Mouse (Mus musculus) hindbrain, embryonic 11.5 days (tissue): ENCODE results near the gene Mrpl35. TPM values are rescaled to one million over a fixed set of nuclear protein-coding genes. Genes with fewer than 3 reads are reported as not detected.

ENCODE experiments used
- ATAC-seq: fragments of 200-750 bp; cut with Nextera tagmentation; 2 replicates; pipeline ENCODE4 v1.8.0; 2017; ENCODE audit warnings: mild to moderate bottlenecking, moderate TSS enrichment, moderate library complexity; ENCODE audit not compliant: low FRiP score
- DNase-seq: peaks from one replicate; pipeline ENCODE4 v3.0.0-alpha.2; 2015; ENCODE audit warnings: low spot score
- H3K27ac ChIP-seq: fragments of 300-500 bp; sonication (generic); 2 replicates; pipeline ENCODE4 v1.5.1; 2014; ENCODE audit warnings: mild to moderate bottlenecking, low read depth, low read length
- H3K27me3 ChIP-seq: fragments of 300-500 bp; sonication (generic); 2 replicates; pipeline ENCODE4 v1.6.1; 2014; ENCODE audit warnings: mild to moderate bottlenecking, low read length, moderate library complexity, mixed read lengths; ENCODE audit not compliant: control insufficient read depth, insufficient read depth
- H3K36me3 ChIP-seq: fragments of 300-500 bp; sonication (generic); 2 replicates; pipeline ENCODE4 v1.6.1; 2014; ENCODE audit warnings: mild to moderate bottlenecking, low read length, moderate library complexity, mixed read lengths; ENCODE audit not compliant: control insufficient read depth, insufficient read depth
- H3K4me1 ChIP-seq: fragments of 300-500 bp; sonication (generic); replicated peaks from 2 replicates; pipeline ENCODE4 v1.6.1; 2014; ENCODE audit warnings: low read length, mixed read lengths; ENCODE audit not compliant: control insufficient read depth, insufficient read depth
- H3K4me2 ChIP-seq: fragments of 300-500 bp; sonication (generic); replicated peaks from 2 replicates; pipeline ENCODE4 v1.6.1; 2014; ENCODE audit warnings: mild to moderate bottlenecking, low read depth, low read length
- H3K4me3 ChIP-seq: fragments of 300-500 bp; sonication (generic); 2 replicates; pipeline ENCODE4 v1.5.1; 2014; ENCODE audit warnings: low read depth, low read length
- H3K9ac ChIP-seq: fragments of 300-500 bp; sonication (generic); 2 replicates; pipeline ENCODE4 v1.6.1; 2014; ENCODE audit warnings: low read depth, low read length
- H3K9me3 ChIP-seq: fragments of 300-500 bp; sonication (generic); 2 replicates; pipeline ENCODE4 v1.6.1; 2016; ENCODE audit warnings: low read length; ENCODE audit not compliant: control insufficient read depth
- WGBS: fragments of 180-500 bp; shearing (Covaris S2); extraction: QIAGEN DNeasy Blood & Tissue Kit; methylation state at CpG from one replicate; pipeline ENCODE4 v1.1.7; 2014; 5-methylcytosine and 5-hydroxymethylcytosine counted together
- polyA plus RNA-seq: library from polyadenylated mRNA; unstranded; fragments of >200 nt; fragmentation: Nextera tagmentation; extraction: Ambion mirVana; gene quantifications from 2 replicates; pipeline ENCODE4 v1.2.1, GENCODE M21; 2014

The Mrpl35 gene
- polyA plus RNA-seq, 1 experiment from 2014 or later, result 58.4 TPM

DNA sequence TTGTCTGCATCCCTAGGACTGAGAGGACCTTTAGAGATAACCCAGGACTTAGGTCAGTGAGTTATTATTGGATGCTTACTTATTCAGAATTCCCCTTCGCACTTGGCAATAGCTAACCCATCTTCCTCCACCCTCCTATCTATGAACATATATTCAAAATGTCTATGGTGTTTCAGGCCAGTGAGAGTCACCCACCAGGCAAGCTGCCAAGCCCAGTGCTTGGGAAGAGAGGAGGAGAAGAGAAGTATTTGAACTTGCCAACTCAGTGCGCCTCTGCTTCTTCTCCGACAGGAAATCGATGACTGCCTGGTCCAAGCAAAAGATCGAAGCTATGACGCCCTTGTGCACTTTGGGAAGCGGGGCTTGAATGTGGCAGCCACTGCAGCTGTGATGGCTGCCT lies 46.3 kb downstream of the Mrpl35 start:
- Histone ChIP-seq H3K27ac (no peak overlapping the region), H3K4me1 (no peaks in the 10 kb centered on the region), H3K4me2 (no peak overlapping the region), H3K36me3 (no peaks in the 10 kb centered on the region), H3K4me3 (no peak overlapping the region), H3K9ac (no peak overlapping the region), H3K9me3 (no peaks in the 10 kb centered on the region), H3K27me3 (no peaks in the 10 kb centered on the region)
- DNase-seq, result no peak
- ATAC-seq, result no peak
- WGBS, result 96% methylated on average over 7 of the region's 7 CpGs

DNA sequence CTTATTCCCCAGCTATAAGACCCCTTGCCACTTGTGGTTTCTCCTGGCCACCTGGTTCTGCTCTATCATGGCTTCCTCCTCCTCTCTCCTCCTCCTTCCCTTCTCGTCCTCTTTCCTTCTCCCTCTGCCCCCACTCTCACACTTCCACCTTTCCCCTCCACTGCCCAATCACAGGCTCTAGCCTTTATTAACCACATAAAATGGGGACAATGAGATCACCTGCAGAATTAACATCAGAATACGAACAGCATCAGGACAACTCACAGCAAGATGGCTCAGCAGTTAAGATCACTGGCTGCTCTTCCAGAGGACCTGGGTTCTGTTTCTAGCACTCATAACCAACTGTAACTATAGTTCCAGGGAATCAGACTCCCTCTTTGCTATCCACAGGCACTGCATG lies 46.9 kb downstream of the Mrpl35 start:
- Histone ChIP-seq H3K4me3 (no peak overlapping the region), H3K36me3 (no peaks in the 10 kb centered on the region), H3K4me2 (no peak overlapping the region), H3K9me3 (no peaks in the 10 kb centered on the region), H3K27ac (no peak overlapping the region), H3K9ac (no peak overlapping the region), H3K27me3 (no peaks in the 10 kb centered on the region), H3K4me1 (no peaks in the 10 kb centered on the region)
- DNase-seq, result no peak
- no peak for ATAC-seq
- 70% methylated on average over 2 of the region's 2 CpGs for WGBS

DNA sequence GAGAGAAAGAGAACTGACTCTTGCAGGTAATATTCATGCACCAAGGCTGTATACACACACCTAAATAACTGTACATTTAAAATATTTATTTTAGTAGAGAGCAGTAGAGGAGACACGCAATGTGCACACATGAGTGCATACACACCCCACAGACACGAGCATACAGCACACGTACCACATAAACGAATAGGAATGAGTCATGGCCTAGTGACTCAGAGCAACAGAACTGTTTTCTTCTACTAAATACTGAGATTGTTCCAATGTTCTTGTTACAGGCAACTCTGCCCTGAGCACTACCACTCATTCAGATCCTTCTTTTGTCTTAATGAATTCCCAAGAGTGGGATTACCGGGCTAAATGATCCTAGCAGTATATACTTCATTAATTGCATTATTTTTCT lies 48.8 kb downstream of the Mrpl35 start:
- DNase-seq, result no peak
- no peak overlapping the region for H3K4me3 ChIP-seq
- no peaks in the 10 kb centered on the region for H3K36me3 ChIP-seq
- no peak overlapping the region for H3K4me2 ChIP-seq
- WGBS, result 94% methylated on average over 5 of the region's 5 CpGs
- no peak for ATAC-seq
- no peaks in the 10 kb centered on the region for H3K27me3 ChIP-seq
- no peak overlapping the region for H3K27ac ChIP-seq
- H3K9ac ChIP-seq, result no peak overlapping the region
- no peaks in the 10 kb centered on the region for H3K4me1 ChIP-seq
- no peaks in the 10 kb centered on the region for H3K9me3 ChIP-seq

DNA sequence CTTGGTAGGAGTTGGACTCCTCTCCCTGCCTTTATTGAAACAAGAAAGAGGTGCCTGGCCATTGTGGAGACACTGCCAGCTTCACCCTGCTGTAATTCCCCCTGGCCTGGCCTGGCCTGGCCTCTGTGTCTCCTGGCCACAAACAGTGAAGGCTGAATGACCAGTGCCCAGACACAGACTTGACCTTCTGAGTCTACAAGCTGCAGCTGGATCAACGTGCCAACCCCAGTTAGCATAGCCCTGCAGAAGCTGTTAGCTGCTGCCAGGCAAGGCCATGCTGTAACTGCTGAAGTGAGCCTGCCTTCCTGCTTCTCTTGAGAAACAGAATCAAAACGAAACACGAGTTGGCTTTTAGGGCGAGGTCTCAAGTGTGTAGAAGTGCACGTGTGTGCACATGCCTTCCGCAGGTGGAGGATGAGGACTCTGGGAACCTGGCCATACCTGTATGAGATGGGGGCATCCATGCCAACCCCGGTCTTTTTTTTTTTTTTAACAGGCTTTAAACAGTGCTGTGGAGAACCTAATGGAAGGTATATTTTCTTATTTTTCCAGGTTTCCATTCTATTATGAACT lies 54.0 kb downstream of the Mrpl35 start:
- H3K4me1 ChIP-seq, result no peaks in the 10 kb centered on the region
- DNase-seq, result no peak
- H3K4me2 ChIP-seq, result no peak overlapping the region
- no peak overlapping the region for H3K4me3 ChIP-seq
- H3K9ac ChIP-seq, result no peak overlapping the region
- H3K27ac ChIP-seq, result no peak overlapping the region
- no peaks in the 10 kb centered on the region for H3K9me3 ChIP-seq
- H3K36me3 ChIP-seq, result no peaks in the 10 kb centered on the region
- WGBS, result 91% methylated on average over 7 of the region's 7 CpGs
- no peak for ATAC-seq
- no peaks in the 10 kb centered on the region for H3K27me3 ChIP-seq

DNA sequence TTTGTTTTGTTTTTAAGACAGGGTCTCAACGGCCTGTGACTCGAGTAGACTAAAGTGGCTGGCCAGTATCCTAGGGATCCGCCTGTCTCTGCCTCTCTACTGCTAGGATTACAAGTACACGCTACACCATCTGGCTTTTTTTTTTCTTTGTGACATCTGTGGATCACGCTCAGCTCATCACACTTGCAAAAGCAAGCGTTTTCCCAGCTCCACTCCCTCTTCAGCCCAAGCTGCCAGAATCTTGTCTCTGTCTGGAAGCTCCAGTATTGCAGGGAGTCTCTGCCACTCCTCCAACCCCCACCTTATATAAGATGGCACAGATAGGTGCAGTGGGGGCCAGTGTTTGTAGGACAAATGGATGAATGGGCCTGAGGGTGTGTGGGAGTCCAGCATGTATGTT lies 54.6 kb downstream of the Mrpl35 start:
- no peak for ATAC-seq
- no peak for DNase-seq
- 84% methylated on average over 6 of the region's 6 CpGs for WGBS

DNA sequence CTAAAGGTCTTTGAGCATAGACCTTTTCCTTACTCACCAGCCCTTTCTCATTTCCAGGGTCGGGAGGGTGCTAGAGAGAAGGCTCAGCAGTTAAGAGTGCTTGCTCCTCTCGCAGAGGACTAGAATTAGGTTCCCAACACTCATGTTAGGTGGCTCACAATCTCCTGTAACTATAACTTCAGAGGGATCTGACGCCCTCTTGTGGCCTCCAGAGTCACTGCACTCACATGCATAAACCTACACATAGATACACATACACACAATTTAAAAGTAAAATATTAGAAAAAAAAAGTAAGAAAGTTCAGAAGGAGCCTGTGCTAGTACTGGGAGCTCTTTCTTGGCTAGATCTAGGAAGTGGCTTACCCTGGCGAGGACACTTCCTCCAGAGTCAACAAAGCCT lies 55.5 kb downstream of the Mrpl35 start:
- H3K27ac ChIP-seq, result no peak overlapping the region
- H3K36me3 ChIP-seq, result no peaks in the 10 kb centered on the region
- H3K4me1 ChIP-seq, result no peaks in the 10 kb centered on the region
- no peaks in the 10 kb centered on the region for H3K9me3 ChIP-seq
- H3K9ac ChIP-seq, result no peak overlapping the region
- WGBS, result 92% methylated on average over 4 of the region's 4 CpGs
- DNase-seq, result no peak
- no peaks in the 10 kb centered on the region for H3K27me3 ChIP-seq
- H3K4me2 ChIP-seq, result no peak overlapping the region
- no peak for ATAC-seq
- H3K4me3 ChIP-seq, result no peak overlapping the region

More for the DNA sequence above, 54.6 kb downstream of the Mrpl35 start:
- Histone ChIP-seq H3K36me3 (no peaks in the 10 kb centered on the region), H3K4me1 (no peaks in the 10 kb centered on the region), H3K9me3 (no peaks in the 10 kb centered on the region), H3K9ac (no peak overlapping the region), H3K4me2 (no peak overlapping the region), H3K27me3 (no peaks in the 10 kb centered on the region), H3K4me3 (no peak overlapping the region), H3K27ac (no peak overlapping the region)

DNA sequence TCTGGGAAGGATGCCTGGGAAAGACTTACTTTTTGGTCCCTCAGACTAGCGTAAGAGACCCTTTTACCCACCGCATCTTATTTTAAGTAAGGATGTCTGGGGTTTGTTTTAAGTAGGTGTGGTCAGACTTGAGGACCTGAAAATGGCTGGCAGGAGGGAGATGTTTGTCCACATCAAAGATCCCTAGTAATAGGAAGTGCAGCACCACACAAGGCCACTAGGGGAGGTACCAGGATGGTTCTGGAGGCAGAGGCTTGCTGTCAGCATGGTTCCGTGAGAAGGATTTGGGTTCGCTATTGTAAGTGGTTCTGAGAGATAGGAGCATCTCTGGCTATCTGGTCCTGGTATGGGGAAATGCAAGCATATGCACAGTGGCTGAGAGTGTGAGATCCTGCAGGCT lies 55.9 kb downstream of the Mrpl35 start:
- no peak overlapping the region for H3K4me3 ChIP-seq
- no peaks in the 10 kb centered on the region for H3K27me3 ChIP-seq
- no peaks in the 10 kb centered on the region for H3K9me3 ChIP-seq
- H3K36me3 ChIP-seq, result no peaks in the 10 kb centered on the region
- WGBS, result 96% methylated on average over 4 of the region's 4 CpGs
- ATAC-seq (no peak), DNase-seq (no peak)
- H3K27ac ChIP-seq, result no peak overlapping the region
- H3K4me1 ChIP-seq, result no peaks in the 10 kb centered on the region
- no peak overlapping the region for H3K4me2 ChIP-seq
- no peak overlapping the region for H3K9ac ChIP-seq

DNA sequence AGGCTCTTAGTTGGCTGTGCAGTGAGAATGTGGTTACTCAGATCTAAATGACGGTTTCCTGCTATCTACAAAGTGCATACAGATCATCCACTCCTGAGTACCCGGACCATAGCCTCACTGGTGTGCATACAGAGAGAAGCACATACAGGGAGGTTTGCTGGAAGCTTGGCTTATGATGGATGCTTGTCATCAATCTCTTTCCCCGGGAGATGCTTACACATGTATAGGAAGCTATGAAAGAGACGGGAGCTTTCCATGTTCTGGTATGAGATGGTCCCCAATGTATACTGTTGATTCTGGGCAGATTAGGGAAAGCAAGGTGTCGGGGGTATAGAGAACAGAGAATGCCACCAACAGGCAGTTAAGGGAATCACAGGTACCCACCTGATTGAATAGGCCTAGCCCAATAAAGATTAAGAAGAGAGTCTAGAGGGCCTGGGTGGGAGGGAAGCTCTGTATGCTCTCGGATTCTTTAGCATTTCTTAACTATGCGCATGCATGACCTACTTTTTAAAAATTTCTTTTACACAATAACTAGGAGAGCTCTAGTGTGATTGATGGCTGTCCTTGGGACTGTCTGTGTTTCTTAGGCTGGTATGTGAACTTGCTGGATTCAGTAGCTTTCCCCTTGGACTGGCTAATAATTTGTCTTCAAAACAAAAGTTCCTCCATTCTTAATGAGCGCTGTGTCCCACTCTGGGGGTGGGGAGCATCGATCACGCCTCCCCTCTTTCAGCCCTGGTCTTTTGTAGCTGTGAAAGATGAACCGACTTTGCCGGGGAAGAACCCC lies 56.7 kb downstream of the Mrpl35 start:
- 77% methylated on average over 12 of the region's 12 CpGs for WGBS
- Histone ChIP-seq H3K36me3 (no peaks in the 10 kb centered on the region), H3K9me3 (no peaks in the 10 kb centered on the region), H3K9ac (no peak overlapping the region), H3K27me3 (no peaks in the 10 kb centered on the region), H3K27ac (no peak overlapping the region), H3K4me1 (no peaks in the 10 kb centered on the region), H3K4me2 (no peak overlapping the region), H3K4me3 (no peak overlapping the region)
- DNase-seq (no peak), ATAC-seq (no peak)

DNA sequence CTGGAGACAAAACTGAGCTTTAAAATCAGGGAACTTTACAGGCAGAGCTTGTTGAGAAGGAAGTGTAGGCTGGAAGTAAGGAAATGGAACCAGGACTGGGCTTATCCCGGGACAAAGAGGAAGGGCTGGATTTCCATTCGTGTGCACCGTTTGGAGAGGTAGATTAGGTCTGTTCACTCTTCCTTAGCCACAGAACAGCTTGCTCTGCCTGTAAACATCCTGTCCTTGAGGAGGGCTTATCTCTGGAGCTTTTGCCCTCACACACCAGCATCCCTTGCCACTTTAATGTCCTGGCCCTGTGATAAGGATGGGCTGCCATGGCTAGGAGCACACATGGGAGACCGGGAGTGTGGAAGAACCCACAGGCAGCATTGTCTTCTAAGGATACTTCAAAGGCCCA lies 59.0 kb downstream of the Mrpl35 start:
- no peak for ATAC-seq
- Histone ChIP-seq H3K27me3 (no peaks in the 10 kb centered on the region), H3K4me2 (no peak overlapping the region), H3K36me3 (no peaks in the 10 kb centered on the region), H3K27ac (no peak overlapping the region), H3K9ac (no peak overlapping the region), H3K9me3 (no peaks in the 10 kb centered on the region), H3K4me3 (no peak overlapping the region), H3K4me1 (no peaks in the 10 kb centered on the region)
- 82% methylated on average over 4 of the region's 4 CpGs for WGBS
- DNase-seq, result no peak
